Mouse (Mus musculus): Measurements from ENCODE around the gene Prss57. TPM values are rescaled to one million over a fixed set of nuclear protein-coding genes. Genes with fewer than 3 reads are reported as not detected.

Gene Prss57
- polyA plus RNA-seq, 1 experiment: 0.03 TPM

DNA sequence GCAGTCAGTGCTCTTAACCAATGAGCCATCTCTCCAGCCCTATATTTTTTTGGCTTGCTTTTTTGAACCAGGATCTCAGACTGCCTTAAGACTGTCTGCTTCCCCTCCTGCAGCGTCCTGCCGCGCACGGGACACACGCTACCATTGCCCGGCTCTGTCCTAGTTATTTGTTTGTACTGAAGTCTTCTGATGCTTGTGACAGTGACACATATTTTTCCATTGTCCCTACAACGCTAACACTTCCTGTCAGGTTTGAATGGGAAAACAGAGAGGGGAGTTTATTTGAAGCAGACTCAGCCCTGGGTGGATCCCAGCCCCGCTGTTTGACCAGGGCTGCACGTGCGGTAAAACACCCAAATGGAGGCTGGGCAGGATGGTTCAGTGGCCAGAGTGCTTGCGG, 18.0 kb upstream of the Prss57 start:
- peak; percentile 75 for DNase-seq
- WGBS: 70% methylated on average over 11 of the region's 11 CpGs
- H3K27me3 ChIP-seq (replicated peaks; ENCODE audit: control insufficient read depth, insufficient read depth, low read length): no peaks in the 10 kb centered on the region
- no peak overlapping the region for H3K4me3 ChIP-seq (ENCODE audit: insufficient read depth, low read depth, low read length)
- H3K4me1 ChIP-seq (ENCODE audit: control insufficient read depth, insufficient read depth, low read length): peaks cover 4% of the 10 kb centered on the region; the same call in 1 of the 2 replicates
- TF ChIP-seq POLR2A (IDR thresholded peaks at IDR 0.05; ENCODE audit: low read depth, low read length) (no peak), CTCF (conservative IDR thresholded peaks at IDR 0.05; ENCODE audit: insufficient read depth, insufficient read length, low read depth, low read length) (no peak)
- no peaks in the 10 kb centered on the region; the same call in 1 of the 2 replicates for H3K36me3 ChIP-seq (ENCODE audit: control insufficient read depth, insufficient read depth, low read length)
- 0 out of 2 replicates have a peak overlapping the region, but pooled peaks have one; percentile 3 for H3K27ac ChIP-seq (ENCODE audit: insufficient read depth, low read depth, low read length)

DNA sequence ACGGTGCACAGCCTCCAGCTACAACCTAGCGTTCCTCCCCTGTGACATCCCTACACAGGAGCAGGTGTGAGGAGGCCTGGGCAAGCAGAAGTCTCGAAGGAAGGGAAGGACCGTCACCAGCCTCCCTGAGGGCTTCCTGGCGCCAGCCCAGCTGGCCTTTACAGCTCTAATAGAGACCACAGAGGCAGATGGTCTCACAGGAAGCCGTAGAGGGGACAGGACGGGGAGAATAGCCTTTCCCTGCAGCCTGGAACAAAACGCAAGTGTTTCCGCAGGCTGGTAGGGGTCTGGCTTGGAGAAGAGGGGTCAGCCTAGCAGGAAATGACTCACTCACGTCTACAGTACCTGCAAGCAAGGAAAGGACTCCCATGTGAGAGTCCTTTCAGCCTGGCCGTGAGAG, 17.1 kb upstream of the Prss57 start:
- no peak for TF ChIP-seq CTCF (conservative IDR thresholded peaks at IDR 0.05; ENCODE audit: insufficient read depth, insufficient read length, low read depth, low read length)
- no peak for TF ChIP-seq POLR2A (IDR thresholded peaks at IDR 0.05; ENCODE audit: low read depth, low read length)
- Histone ChIP-seq H3K4me1 (ENCODE audit: control insufficient read depth, insufficient read depth, low read length) (peaks cover 8% of the 10 kb centered on the region), H3K27me3 (replicated peaks; ENCODE audit: control insufficient read depth, insufficient read depth, low read length) (no peaks in the 10 kb centered on the region), H3K4me3 (ENCODE audit: insufficient read depth, low read depth, low read length) (no peak overlapping the region), H3K36me3 (ENCODE audit: control insufficient read depth, insufficient read depth, low read length) (no peaks in the 10 kb centered on the region; the same call in 1 of the 2 replicates), H3K27ac (ENCODE audit: insufficient read depth, low read depth, low read length) (peak overlapping the region; percentile 15)
- DNase-seq: peak; percentile 83
- 69% methylated on average over 11 of the region's 11 CpGs for WGBS

- peak overlapping the region; percentile 21; the same call in 1 of the 2 replicates for H3K4me3 ChIP-seq (ENCODE audit: insufficient read depth, low read depth, low read length)
- no peaks in the 10 kb centered on the region for H3K27me3 ChIP-seq (replicated peaks; ENCODE audit: control insufficient read depth, insufficient read depth, low read length)
- DNase-seq: peak; percentile 66
- WGBS: 68% methylated on average over 10 of the region's 10 CpGs
- H3K27ac ChIP-seq (ENCODE audit: insufficient read depth, low read depth, low read length): 0 out of 2 replicates have a peak overlapping the region, but pooled peaks have one; percentile 9
- TF ChIP-seq POLR2A (IDR thresholded peaks at IDR 0.05; ENCODE audit: low read depth, low read length) (no peak), CTCF (conservative IDR thresholded peaks at IDR 0.05; ENCODE audit: insufficient read depth, insufficient read length, low read depth, low read length) (no peak)
- no peaks in the 10 kb centered on the region; the same call in 1 of the 2 replicates for H3K36me3 ChIP-seq (ENCODE audit: control insufficient read depth, insufficient read depth, low read length)
- peaks cover 14% of the 10 kb centered on the region for H3K4me1 ChIP-seq (ENCODE audit: control insufficient read depth, insufficient read depth, low read length)
Observed at GRCm38 (mm10) chr10:79806972-79807371, 16.2 kb upstream of the Prss57 start.

DNA sequence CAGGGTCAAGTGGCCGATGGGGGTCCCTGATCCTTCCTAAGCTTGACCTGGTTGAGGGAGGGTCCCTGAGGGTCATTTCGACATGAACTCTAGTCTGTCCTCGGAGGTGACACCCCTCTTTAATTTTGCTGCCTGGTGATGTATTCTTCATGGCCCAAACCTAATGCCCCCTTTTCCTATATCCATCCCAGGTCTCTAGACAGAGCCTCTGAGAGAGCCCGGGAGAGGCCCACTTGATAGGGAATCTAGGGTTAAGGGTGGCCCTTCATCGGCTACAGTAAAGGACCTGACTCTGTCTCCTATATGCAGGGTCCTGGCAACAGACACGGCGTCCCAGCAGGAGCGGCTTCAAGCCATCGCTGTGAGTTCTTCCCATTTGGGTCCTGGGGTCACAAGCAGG, 15.6 kb upstream of the Prss57 start:
- no peaks in the 10 kb centered on the region; the same call in 1 of the 2 replicates for H3K36me3 ChIP-seq (ENCODE audit: control insufficient read depth, insufficient read depth, low read length)
- peak overlapping the region; percentile 42 for H3K27ac ChIP-seq (ENCODE audit: insufficient read depth, low read depth, low read length)
- WGBS: 81% methylated on average over 9 of the region's 9 CpGs
- H3K4me1 ChIP-seq (ENCODE audit: control insufficient read depth, insufficient read depth, low read length): peaks cover 16% of the 10 kb centered on the region
- H3K4me3 ChIP-seq (ENCODE audit: insufficient read depth, low read depth, low read length): 0 out of 2 replicates have a peak overlapping the region, but pooled peaks have one; percentile 13
- no peaks in the 10 kb centered on the region for H3K27me3 ChIP-seq (replicated peaks; ENCODE audit: control insufficient read depth, insufficient read depth, low read length)
- DNase-seq: no peak
- TF ChIP-seq POLR2A (IDR thresholded peaks at IDR 0.05; ENCODE audit: low read depth, low read length) (no peak), CTCF (conservative IDR thresholded peaks at IDR 0.05; ENCODE audit: insufficient read depth, insufficient read length, low read depth, low read length) (no peak)

GRCm38 (mm10) chr10:79805636-79806035, 14.9 kb upstream of the Prss57 start:
- Histone ChIP-seq H3K27me3 (replicated peaks; ENCODE audit: control insufficient read depth, insufficient read depth, low read length) (no peaks in the 10 kb centered on the region), H3K4me3 (ENCODE audit: insufficient read depth, low read depth, low read length) (no peak overlapping the region), H3K36me3 (ENCODE audit: control insufficient read depth, insufficient read depth, low read length) (no peaks in the 10 kb centered on the region; the same call in 1 of the 2 replicates), H3K27ac (ENCODE audit: insufficient read depth, low read depth, low read length) (peak overlapping the region; percentile 42; the same call in 1 of the 2 replicates), H3K4me1 (ENCODE audit: control insufficient read depth, insufficient read depth, low read length) (peaks cover 21% of the 10 kb centered on the region)
- TF ChIP-seq CTCF (conservative IDR thresholded peaks at IDR 0.05; ENCODE audit: insufficient read depth, insufficient read length, low read depth, low read length) (no peak), POLR2A (IDR thresholded peaks at IDR 0.05; ENCODE audit: low read depth, low read length) (no peak)
- WGBS: 43% methylated on average over 11 of the region's 11 CpGs
- peak; percentile 90 for DNase-seq

GRCm38 (mm10) chr10:79803716-79804323, 13.1 kb upstream of the Prss57 start:
- Histone ChIP-seq H3K4me1 (ENCODE audit: control insufficient read depth, insufficient read depth, low read length) (peaks cover 27% of the 10 kb centered on the region), H3K27me3 (replicated peaks; ENCODE audit: control insufficient read depth, insufficient read depth, low read length) (no peaks in the 10 kb centered on the region), H3K36me3 (ENCODE audit: control insufficient read depth, insufficient read depth, low read length) (no peaks in the 10 kb centered on the region), H3K4me3 (ENCODE audit: insufficient read depth, low read depth, low read length) (no peak overlapping the region), H3K27ac (ENCODE audit: insufficient read depth, low read depth, low read length) (no peak overlapping the region)
- peak; percentile 45 for DNase-seq
- WGBS: 38% methylated on average over 29 of the region's 29 CpGs
- TF ChIP-seq POLR2A (IDR thresholded peaks at IDR 0.05; ENCODE audit: low read depth, low read length) (no peak), CTCF (conservative IDR thresholded peaks at IDR 0.05; ENCODE audit: insufficient read depth, insufficient read length, low read depth, low read length) (no peak)

DNA sequence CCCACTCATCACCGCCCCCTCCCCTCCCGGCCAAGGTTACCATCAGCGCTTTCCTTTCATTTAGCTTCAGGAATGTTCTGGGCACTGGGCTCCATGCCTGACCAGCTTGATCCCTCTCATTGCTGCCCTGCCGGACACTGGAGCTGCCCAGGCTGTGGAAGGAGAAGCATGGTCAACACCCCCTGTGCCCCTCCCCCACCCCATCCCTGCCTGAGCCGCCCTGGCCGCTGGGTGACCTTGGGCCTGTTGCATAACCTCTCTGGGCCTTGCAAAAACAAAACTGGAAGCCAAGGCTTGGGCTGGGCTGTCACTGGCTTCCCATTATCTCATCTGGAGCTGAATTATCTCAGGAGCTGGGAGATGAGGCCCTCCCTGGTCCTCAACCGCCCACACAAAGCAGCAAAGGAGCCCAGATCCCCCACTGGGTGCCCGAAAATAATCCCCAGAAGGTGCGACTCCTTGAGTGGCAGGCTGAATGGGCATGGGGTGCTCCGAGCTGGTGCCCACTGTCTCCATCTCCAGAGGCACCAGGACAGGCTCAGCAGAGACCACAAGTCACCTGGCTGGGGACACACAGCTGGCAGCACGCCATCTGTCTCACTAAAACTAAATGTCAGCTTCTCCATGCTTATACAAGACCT, 11.7 kb upstream of the Prss57 start:
- 24% methylated on average over 11 of the region's 11 CpGs for WGBS
- DNase-seq: peak; percentile 92
- Histone ChIP-seq H3K4me3 (ENCODE audit: insufficient read depth, low read depth, low read length) (no peak overlapping the region), H3K27ac (ENCODE audit: insufficient read depth, low read depth, low read length) (peak overlapping the region; percentile 93), H3K36me3 (ENCODE audit: control insufficient read depth, insufficient read depth, low read length) (no peaks in the 10 kb centered on the region), H3K27me3 (replicated peaks; ENCODE audit: control insufficient read depth, insufficient read depth, low read length) (no peaks in the 10 kb centered on the region), H3K4me1 (ENCODE audit: control insufficient read depth, insufficient read depth, low read length) (peaks cover 34% of the 10 kb centered on the region)
- no peak for TF ChIP-seq CTCF (conservative IDR thresholded peaks at IDR 0.05; ENCODE audit: insufficient read depth, insufficient read length, low read depth, low read length)
- no peak for TF ChIP-seq POLR2A (IDR thresholded peaks at IDR 0.05; ENCODE audit: low read depth, low read length)
